Mouse (Mus musculus): ENCODE results near the gene Wdr26.

Gene Wdr26

GRCm38 (mm10) chr1:181237332-181237731, 25.5 kb upstream of the Wdr26 start:
- DNase-seq (ENCODE audit: low read depth): no peak

DNA sequence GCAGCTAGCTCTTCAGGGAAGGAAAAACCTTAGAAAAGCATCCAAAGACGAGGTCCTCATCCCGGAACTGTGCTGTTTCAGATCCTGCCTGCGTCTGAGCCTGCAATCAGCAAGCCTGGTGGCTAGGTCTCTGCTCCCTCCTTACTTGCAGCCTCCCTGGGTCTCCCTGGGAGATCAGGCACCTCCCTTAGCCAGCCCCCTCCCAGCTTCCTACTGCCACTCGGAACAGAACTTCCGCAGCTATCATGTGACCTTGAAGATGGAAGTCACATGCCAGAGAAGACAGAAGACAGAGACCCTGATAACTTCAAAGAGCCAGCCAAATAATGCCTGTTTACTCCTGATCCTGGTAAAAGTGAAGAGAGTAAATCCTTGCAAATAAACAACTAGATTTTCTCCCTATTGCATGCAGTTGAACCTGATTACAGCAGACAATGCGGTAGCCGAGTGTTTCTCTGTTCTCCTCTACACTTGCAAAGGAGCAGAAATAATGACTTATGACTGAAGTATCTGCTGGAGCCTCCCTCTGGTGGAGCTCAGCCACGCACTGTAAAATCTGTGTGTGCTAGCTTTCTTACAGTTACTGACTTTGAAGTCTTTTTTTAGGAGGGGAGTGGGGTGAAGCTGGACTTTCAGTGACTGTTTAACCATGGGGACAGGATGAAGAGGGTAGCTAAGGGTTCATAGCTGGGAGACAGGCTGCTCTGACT, 22.7 kb upstream of the Wdr26 start:
- DNase-seq (ENCODE audit: low read depth): no peak

GRCm38 (mm10) chr1:181233734-181234133, 21.9 kb upstream of the Wdr26 start:
- no peak for DNase-seq (ENCODE audit: low read depth)

DNA sequence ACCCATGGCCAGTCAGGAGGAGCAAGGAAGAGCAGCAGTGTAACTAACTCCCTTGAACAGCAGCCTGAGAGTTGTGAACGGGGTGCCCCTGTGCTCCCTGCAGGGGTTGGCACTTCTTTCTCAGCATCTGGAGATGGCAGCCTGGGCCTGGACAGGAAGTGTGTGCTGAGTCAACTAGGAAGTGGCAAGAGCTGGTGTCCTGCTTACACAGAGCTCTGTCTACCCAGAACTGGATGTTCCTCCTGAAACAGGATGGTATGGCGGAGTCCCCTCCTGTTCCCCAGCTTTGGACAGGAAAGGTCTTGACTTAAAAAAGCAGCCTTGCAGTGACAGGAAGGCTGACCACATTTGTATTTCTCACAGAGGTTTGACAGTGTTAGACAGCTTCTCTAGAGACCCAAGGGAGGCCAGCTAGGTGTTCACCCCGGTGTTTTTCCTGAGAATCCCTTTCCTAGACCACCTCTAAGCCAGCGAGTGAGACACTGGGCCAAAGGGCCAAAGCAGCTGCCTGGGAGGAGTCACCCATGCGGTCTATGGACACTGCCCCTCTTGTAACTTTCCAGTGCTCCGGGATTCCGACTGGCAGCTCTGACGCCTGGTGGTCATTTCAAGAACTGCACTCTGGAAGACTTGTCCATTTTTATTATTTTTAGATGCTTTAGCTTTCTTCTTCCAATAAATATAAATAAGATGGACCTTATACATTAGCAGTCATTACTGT, 20.7 kb upstream of the Wdr26 start:
- no peak for DNase-seq (ENCODE audit: low read depth)

GRCm38 (mm10) chr1:181231821-181232220, 20.0 kb upstream of the Wdr26 start:
- DNase-seq (ENCODE audit: low read depth): no peak

- no peak for DNase-seq (ENCODE audit: low read depth)
Observed at GRCm38 (mm10) chr1:181231262-181231661, 19.5 kb upstream of the Wdr26 start.

DNA sequence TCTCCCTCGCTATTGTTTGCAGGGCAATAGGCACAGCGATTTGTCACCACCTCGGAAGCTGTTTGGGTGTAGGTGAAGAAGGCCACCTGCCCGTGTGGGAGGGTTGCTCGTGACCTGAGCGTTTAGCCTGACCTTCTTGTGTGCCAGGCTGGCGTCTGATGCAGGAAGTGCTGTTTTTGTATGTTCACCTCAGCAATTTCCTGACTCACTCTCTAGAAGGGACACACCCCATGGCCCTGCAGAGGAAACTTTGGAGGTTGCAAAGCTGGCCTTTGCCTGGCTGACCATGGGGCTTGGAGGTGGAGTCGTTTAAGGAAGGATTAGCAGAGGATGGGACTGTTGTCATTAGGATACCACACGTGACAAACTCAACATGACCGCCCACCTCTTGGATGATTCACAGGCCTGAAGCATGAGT, 18.9 kb upstream of the Wdr26 start:
- no peak for DNase-seq (ENCODE audit: low read depth)

- no peak for DNase-seq (ENCODE audit: low read depth)
Observed at GRCm38 (mm10) chr1:181229046-181229445, 17.2 kb upstream of the Wdr26 start.

- no peak for DNase-seq (ENCODE audit: low read depth)
Observed at GRCm38 (mm10) chr1:181228591-181228990, 16.8 kb upstream of the Wdr26 start.

GRCm38 (mm10) chr1:181227804-181228203, 16.0 kb upstream of the Wdr26 start:
- no peak for DNase-seq (ENCODE audit: low read depth)

DNA sequence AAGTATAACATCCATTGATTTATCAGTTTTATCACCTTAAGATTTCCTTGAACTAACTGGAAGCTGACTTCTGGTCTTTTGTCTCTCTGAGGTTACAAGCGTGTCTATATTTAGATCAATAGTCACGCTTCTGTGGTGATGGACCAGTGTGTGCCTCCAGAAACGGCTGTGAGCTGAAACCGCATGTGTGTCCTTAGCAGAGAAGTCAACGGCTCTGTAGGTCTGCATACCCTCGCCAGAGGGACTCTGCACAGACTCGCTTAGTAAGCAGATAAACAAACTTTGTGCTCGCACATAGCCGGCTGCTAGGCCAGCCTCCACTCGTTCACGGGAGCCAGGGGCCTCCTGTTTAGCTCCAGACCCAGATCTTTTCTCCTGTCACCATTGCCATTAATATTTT, 15.0 kb upstream of the Wdr26 start:
- no peak for DNase-seq (ENCODE audit: low read depth)

- DNase-seq (ENCODE audit: low read depth): no peak
Observed at GRCm38 (mm10) chr1:181225281-181225680, 13.5 kb upstream of the Wdr26 start.

GRCm38 (mm10) chr1:181222041-181222440, 10.2 kb upstream of the Wdr26 start:
- no peak for DNase-seq (ENCODE audit: low read depth)

DNA sequence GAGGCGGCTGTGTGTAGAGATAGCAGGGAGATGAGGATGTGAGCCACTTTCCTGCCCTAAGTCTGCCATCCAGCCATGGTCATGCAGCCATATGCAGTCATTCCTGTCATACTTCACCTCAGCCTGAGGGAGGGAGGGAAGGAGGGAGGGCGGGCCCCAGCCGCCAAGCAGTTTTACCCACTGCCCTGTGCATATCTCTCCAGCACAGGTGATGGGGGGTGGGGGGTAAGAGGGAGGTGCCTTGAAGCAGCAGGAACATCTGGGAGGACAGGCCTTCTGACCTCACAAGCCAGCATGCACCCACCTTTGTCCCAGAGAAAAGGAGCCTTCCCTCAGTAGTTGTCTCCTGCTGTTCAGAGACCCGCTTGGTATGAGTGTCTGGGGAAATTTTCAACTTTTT, 4.5 kb upstream of the Wdr26 start:
- DNase-seq (ENCODE audit: low read depth): no peak

- DNase-seq (ENCODE audit: low read depth): no peak
Observed at GRCm38 (mm10) chr1:181214296-181215035, 2.7 kb upstream of the Wdr26 start.

DNA sequence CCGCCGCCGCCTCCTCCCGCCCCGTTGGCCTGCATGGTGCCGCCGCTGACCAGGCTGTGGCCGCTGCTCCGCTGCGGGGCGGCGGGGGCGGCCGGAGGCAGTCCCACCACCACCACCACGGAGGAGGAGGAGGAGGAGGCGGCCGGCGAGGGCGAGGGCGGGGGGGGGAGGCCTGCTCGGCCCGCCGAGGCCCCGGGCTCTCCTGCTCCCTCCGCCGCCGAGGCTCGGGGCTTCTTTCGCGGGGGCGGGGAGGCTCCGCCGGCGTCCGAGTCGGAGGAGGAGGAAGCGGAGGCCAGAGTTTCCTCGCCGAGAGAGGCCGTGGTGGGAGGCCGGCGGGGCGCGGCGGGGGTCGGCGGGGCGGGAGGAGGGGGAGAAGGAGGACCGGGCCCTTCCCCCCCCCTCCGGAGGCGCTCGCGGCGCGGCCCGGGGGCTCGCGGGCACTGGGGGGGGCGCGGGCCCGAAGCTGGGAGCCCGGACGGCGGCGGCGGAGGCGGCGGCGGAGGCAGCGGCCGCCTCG, 340 bp downstream of the Wdr26 start:
- DNase-seq (ENCODE audit: low read depth): no peak

GRCm38 (mm10) chr1:181210601-181211402, 999 bp downstream of the Wdr26 start:
- DNase-seq (ENCODE audit: low read depth): no peak

GRCm38 (mm10) chr1:181210147-181210546, 1.7 kb downstream of the Wdr26 start:
- DNase-seq (ENCODE audit: low read depth): no peak

DNA sequence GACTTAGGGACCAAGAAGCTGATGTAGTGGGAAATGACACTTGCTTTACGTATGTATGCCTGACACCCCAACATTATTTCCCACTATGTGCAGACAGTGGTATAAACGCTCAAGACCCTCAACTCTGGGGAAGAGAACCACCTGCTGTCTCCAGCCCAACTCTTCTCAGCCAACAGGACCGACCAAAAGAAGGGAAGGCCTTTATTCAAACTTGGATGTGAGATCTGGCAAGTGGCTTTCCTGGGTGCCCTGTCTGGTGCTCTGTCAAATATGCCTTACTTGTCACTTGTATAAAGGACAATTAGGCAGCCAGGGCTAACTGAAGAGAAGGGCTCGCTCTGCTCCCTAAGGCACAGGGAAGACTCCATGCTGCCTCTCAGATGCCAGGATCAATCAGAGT, 12.4 kb downstream of the Wdr26 start:
- no peak for DNase-seq (ENCODE audit: low read depth)

DNA sequence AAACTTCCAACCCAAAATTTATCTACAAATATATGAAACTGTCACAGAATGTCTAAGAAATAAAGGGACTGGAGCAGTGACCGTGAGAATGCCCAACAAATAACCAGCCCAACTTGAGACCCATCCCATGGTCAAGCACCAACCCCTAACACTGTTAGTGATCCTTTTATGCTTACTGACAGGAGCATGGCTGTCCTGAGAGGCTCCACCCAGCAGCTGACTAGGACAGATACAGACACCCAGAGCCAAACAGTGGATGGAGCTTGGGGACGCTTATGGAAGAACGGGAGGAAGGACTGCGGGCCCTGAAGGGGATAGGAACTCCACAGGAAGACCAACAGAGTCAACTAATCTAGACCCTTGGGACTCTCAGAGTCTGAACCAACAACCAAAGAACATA, 22.9 kb downstream of the Wdr26 start:
- DNase-seq (ENCODE audit: low read depth): no peak

- no peak for DNase-seq (ENCODE audit: low read depth)
Observed at GRCm38 (mm10) chr1:181170210-181170609, 41.6 kb downstream of the Wdr26 start.

GRCm38 (mm10) chr1:181168377-181168776, 43.4 kb downstream of the Wdr26 start:
- DNase-seq (ENCODE audit: low read depth): no peak

Data from fibroblast of lung, adult 2 months (primary cell).